Mouse (Mus musculus) midbrain, postnatal 0 days (tissue): Measurements from ENCODE around the gene Gm36028. TPM values are rescaled to one million over a fixed set of nuclear protein-coding genes. Genes with fewer than 3 reads are reported as not detected.
A peak's percentile ranks its signal among the peaks of the same experiment; 100 is the strongest.

Experiments
- ATAC-seq: fragments of 200-750 bp; cut with Nextera tagmentation; 2 replicates; pipeline ENCODE4 v1.8.0; 2017; ENCODE audit warnings: moderate number of reproducible peaks, mild to moderate bottlenecking, moderate TSS enrichment, moderate library complexity; ENCODE audit not compliant: low FRiP score
- DNase-seq: peaks from one replicate; pipeline ENCODE4 v3.0.0-alpha.2; 2015; ENCODE audit warnings: low spot score
- H3K27ac ChIP-seq: fragments of 300-500 bp; sonication (generic); 2 replicates; pipeline ENCODE4 v1.5.1; 2014; ENCODE audit warnings: low read depth, mild to moderate bottlenecking, low read length, mixed read lengths
- H3K27me3 ChIP-seq: fragments of 300-500 bp; sonication (generic); 2 replicates; pipeline ENCODE4 v1.6.1; 2014; ENCODE audit warnings: low read length, control low read depth, mixed read lengths; ENCODE audit not compliant: insufficient read depth
- H3K36me3 ChIP-seq: fragments of 300-500 bp; sonication (generic); 2 replicates; pipeline ENCODE4 v1.6.1; 2014; ENCODE audit warnings: low read length, control low read depth, mixed read lengths; ENCODE audit not compliant: insufficient read depth
- H3K4me1 ChIP-seq: fragments of 300-500 bp; sonication (generic); 2 replicates; pipeline ENCODE4 v1.6.1; 2014; ENCODE audit warnings: mild to moderate bottlenecking, control low read depth, antibody characterized with exemption, low read length, mixed read lengths; ENCODE audit not compliant: insufficient read depth
- H3K4me2 ChIP-seq: fragments of 300-500 bp; sonication (generic); 2 replicates; pipeline ENCODE4 v1.6.1; 2014; ENCODE audit warnings: low read depth, mild to moderate bottlenecking, low read length, mixed read lengths; ENCODE audit not compliant: poor library complexity, severe bottlenecking
- H3K4me3 ChIP-seq: fragments of 300-500 bp; sonication (generic); 2 replicates; pipeline ENCODE4 v1.5.1; 2014; ENCODE audit warnings: low read depth, mild to moderate bottlenecking, low read length, moderate library complexity
- H3K9ac ChIP-seq: fragments of 300-500 bp; sonication (generic); replicated peaks from 2 replicates; pipeline ENCODE4 v1.6.1; 2014; ENCODE audit warnings: mild to moderate bottlenecking, low read length, moderate library complexity, mixed read lengths; ENCODE audit not compliant: poor library complexity, severe bottlenecking
- H3K9me3 ChIP-seq: fragments of 300-500 bp; sonication (generic); 2 replicates; pipeline ENCODE4 v1.6.1; 2016; ENCODE audit warnings: low read length, control low read depth
- CTCF ChIP-seq: IDR thresholded peaks from 2 replicates; pipeline ENCODE4 v1.5.1; 2016; ENCODE audit warnings: antibody characterized with exemption, mild to moderate bottlenecking
- WGBS: fragments of 180-500 bp; shearing (Covaris S2); extraction: QIAGEN DNeasy Blood & Tissue Kit; methylation state at CpG from one replicate; pipeline ENCODE4 v1.1.7; 2014; 5-methylcytosine and 5-hydroxymethylcytosine counted together
- polyA plus RNA-seq: library from polyadenylated mRNA; unstranded; fragments of >200 nt; fragmentation: Nextera tagmentation; extraction: Ambion mirVana; gene quantifications from 2 replicates; pipeline ENCODE4 v1.2.1, GENCODE M21; 2015
- total RNA-seq: library from RNA; depleted of rRNA; stranded (reverse); fragments of >200 nt; gene quantifications from 2 replicates; pipeline ENCODE4 v1.2.3, GENCODE M21; 2014

The Gm36028 gene
- total and polyA plus RNA-seq, 2 experiments from 2014 or later: 0.19 TPM; not detected in 1

DNA sequence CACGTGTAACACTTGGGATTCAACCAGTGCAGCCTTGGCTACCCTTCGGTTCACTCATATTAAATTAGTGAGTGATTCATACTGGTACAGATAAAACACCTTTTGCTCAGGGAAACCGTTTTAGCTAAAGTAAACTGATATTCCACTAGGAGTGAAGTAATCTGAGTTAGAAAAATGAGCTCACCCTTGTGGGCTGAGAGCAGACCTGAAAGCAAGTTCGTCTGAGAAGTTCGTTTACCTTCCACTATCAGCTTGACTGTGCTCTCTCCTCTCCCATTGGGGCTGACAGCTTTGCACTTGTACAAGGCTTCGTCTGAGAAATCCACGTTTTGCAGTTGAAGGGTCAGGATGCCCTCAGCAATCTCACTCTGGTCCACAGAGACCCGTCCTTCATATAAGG is 5.4 kb downstream of the Gm36028 start:
- Histone ChIP-seq H3K36me3 (no peaks in the 10 kb centered on the region), H3K9ac (no peak overlapping the region), H3K4me1 (no peaks in the 10 kb centered on the region), H3K4me2 (no peak overlapping the region), H3K9me3 (no peaks in the 10 kb centered on the region), H3K27ac (no peak overlapping the region), H3K27me3 (no peaks in the 10 kb centered on the region), H3K4me3 (no peak overlapping the region)
- 85% methylated on average over 8 of the region's 8 CpGs for WGBS
- ATAC-seq (no peak), DNase-seq (no peak)
- no peak for TF ChIP-seq CTCF

DNA sequence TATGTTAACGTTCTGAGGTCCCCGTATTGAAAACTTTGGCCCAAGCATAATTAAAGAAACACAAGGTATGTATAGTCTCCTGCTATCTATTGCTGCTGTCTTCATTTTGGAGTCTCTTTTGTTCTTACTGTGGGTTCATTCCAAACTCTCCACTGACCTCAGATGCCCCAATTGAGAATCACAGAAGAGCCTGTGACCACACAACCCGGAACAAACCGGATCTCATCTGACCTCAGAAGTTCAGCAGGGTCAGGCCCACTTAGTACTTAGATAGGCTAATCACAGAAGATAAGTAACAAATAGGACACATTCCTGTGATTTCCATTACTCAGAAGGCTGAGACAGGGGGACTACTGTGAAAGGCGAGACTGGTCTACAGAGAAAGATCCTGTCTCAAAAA is 6.4 kb downstream of the Gm36028 start:
- 88% methylated on average over 5 of the region's 5 CpGs for WGBS
- no peak overlapping the region for H3K27ac ChIP-seq
- no peak overlapping the region for H3K9ac ChIP-seq
- ATAC-seq (no peak), DNase-seq (no peak)
- H3K4me1 ChIP-seq: no peaks in the 10 kb centered on the region
- no peak overlapping the region for H3K4me3 ChIP-seq
- H3K27me3 ChIP-seq: no peaks in the 10 kb centered on the region
- no peak overlapping the region for H3K4me2 ChIP-seq
- no peak for TF ChIP-seq CTCF
- no peaks in the 10 kb centered on the region for H3K36me3 ChIP-seq
- no peaks in the 10 kb centered on the region for H3K9me3 ChIP-seq

DNA sequence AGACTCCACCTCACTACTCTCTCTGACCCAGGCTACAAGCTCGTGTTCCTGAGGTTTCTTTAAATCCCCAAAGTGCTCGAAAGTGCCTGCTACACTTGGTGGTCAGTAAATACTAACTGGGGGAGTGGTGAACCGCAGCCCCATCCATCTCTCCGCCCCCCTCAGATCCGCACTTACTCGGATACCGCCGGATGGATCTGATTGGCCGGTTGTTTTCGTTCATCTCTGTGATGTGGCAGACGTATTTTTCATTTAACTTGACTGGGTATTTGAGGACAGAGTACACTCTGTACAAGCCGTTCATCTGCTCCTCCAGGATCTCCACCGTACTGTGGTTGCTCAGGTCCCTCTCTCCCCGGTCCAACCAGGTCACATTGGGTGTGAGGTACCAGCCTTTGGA is 6.9 kb downstream of the Gm36028 start:
- no peak for ATAC-seq

DNA sequence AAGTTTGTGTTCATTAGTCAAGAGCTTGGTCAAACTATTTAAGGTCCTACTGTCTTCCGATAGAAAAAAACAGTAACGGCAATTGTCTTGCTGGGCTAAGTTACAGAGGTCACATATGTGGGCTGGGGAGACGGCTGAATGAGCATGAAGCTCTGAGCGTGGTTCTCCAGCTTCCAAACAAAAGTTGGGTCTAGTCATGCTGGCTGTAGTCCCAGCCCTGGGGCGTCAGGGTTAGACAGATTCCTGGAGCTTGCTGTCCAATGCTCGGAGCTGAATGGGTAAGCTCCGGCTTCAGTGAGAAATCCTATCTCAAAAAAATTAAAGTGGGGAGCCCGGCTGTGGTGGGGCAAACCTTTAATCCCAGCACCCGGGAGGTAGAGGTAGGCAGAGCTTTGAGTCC is 7.7 kb downstream of the Gm36028 start:
- H3K4me1 ChIP-seq: no peaks in the 10 kb centered on the region
- no peaks in the 10 kb centered on the region for H3K36me3 ChIP-seq
- TF ChIP-seq CTCF: no peak
- no peak overlapping the region for H3K4me3 ChIP-seq
- no peaks in the 10 kb centered on the region for H3K27me3 ChIP-seq
- ATAC-seq (no peak), DNase-seq (peak; percentile 52)
- WGBS: 60% methylated on average over 9 of the region's 9 CpGs
- no peak overlapping the region for H3K27ac ChIP-seq
- no peak overlapping the region for H3K4me2 ChIP-seq
- H3K9ac ChIP-seq: no peak overlapping the region
- H3K9me3 ChIP-seq: no peaks in the 10 kb centered on the region

More for the DNA sequence above, 6.9 kb downstream of the Gm36028 start:
- H3K36me3 ChIP-seq: no peaks in the 10 kb centered on the region
- WGBS: 75% methylated on average over 14 of the region's 14 CpGs
- no peaks in the 10 kb centered on the region for H3K27me3 ChIP-seq
- H3K9me3 ChIP-seq: no peaks in the 10 kb centered on the region
- H3K27ac ChIP-seq: no peak overlapping the region
- H3K4me1 ChIP-seq: no peaks in the 10 kb centered on the region
- H3K4me3 ChIP-seq: no peak overlapping the region
- DNase-seq: no peak
- H3K9ac ChIP-seq: no peak overlapping the region
- H3K4me2 ChIP-seq: no peak overlapping the region
- TF ChIP-seq CTCF: no peak

DNA sequence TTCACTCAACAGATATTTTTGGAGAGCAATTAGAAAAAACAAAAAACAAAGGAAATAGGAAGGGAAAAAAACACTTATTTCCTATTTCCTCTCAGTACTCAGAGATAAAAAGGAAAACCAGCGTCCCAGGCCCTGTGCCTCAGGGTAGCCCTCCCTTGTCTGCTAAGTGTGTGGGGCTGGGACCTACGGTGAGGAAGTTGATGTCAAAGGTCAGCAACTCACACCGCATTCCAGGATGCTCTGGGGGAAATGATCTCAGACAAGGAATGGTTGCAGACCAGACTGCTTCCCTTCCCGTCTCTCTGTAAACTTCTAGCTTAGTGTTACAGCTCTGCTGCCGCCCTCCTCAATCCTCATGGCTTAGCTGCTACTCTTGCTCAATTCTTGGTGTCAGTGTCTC is 9.6 kb downstream of the Gm36028 start:
- no peaks in the 10 kb centered on the region for H3K9me3 ChIP-seq
- ATAC-seq: no peak

DNA sequence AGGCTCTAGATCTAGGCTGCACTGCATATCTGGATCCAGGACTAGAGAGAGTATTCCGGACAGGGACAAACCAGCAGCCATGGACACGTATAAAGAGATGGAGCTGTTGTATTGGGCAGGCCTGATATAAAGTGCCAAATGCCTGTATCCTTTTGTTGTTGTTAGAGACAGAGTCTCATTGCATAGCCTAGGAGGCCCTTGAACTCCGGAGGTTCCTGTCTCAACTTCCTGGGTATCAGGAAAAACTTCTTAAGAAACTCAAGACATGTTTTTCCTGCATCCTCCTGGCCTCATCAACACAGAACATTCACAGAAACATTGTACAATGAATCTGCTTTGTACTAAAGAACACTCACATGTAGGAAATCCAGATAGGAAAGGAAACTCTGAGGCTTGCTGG is 13.9 kb downstream of the Gm36028 start:
- 88% methylated on average over 3 of the region's 3 CpGs for WGBS
- ATAC-seq: no peak
- no peak for DNase-seq

More for the DNA sequence above, 9.6 kb downstream of the Gm36028 start:
- H3K4me3 ChIP-seq: no peak overlapping the region
- no peak for DNase-seq
- WGBS: 59% methylated on average over 5 of the region's 5 CpGs
- H3K27ac ChIP-seq: no peak overlapping the region
- no peak overlapping the region for H3K9ac ChIP-seq
- TF ChIP-seq CTCF: no peak
- H3K4me1 ChIP-seq: no peaks in the 10 kb centered on the region
- no peak overlapping the region for H3K4me2 ChIP-seq
- H3K36me3 ChIP-seq: no peaks in the 10 kb centered on the region
- no peaks in the 10 kb centered on the region for H3K27me3 ChIP-seq

More for the DNA sequence above, 13.9 kb downstream of the Gm36028 start:
- Histone ChIP-seq H3K4me1 (no peaks in the 10 kb centered on the region), H3K4me3 (no peak overlapping the region), H3K9ac (no peak overlapping the region), H3K36me3 (no peaks in the 10 kb centered on the region), H3K27ac (no peak overlapping the region), H3K4me2 (no peak overlapping the region), H3K27me3 (no peaks in the 10 kb centered on the region), H3K9me3 (no peaks in the 10 kb centered on the region)
- TF ChIP-seq CTCF: no peak
